Mouse (Mus musculus) liver, embryonic 14.5 days (tissue): ENCODE results near the gene Asb6.

Experiments used
- CTCF ChIP-seq: IDR thresholded peaks from 2 replicates; pipeline ENCODE4 v1.5.1; 2016; ENCODE audit warnings: antibody characterized with exemption, low read depth, control low read depth
- EP300 ChIP-seq: IDR thresholded peaks from 2 replicates; pipeline ENCODE4 v1.6.1; 2016; ENCODE audit warnings: antibody characterized with exemption, low read depth

- TF ChIP-seq CTCF (peak; percentile 81), EP300 (peak; percentile 87)
Measured at GRCm38 (mm10) chr2:30826825-30827748, 3.0 kb downstream of the Asb6 start.
